Mouse (Mus musculus) lung, adult 2 months (tissue): Measurements from ENCODE around the gene Ntn1. TPM values are rescaled to one million over a fixed set of nuclear protein-coding genes. Genes with fewer than 3 reads are reported as not detected.

Experiments
- DNase-seq: peaks from one replicate; pipeline ENCODE4 v3.0.0; 2022
- H3K4me1 ChIP-seq: fragments of 200-500 bp; 2 replicates; pipeline ENCODE4 v1.6.1; 2011; ENCODE audit warnings: low read length; ENCODE audit not compliant: control insufficient read depth, insufficient read depth
- H3K4me3 ChIP-seq: fragments of 200-500 bp; replicated peaks from 2 replicates; pipeline ENCODE3; 2011; ENCODE audit warnings: low read depth, mild to moderate bottlenecking, control low read depth, low read length; ENCODE audit errors: extremely low read depth
- CTCF ChIP-seq: fragments of 200-500 bp; IDR thresholded peaks from 2 replicates; pipeline ENCODE4 v1.5.1; 2011; ENCODE audit warnings: mild to moderate bottlenecking, low read length, control low read depth; ENCODE audit not compliant: insufficient read depth
- POLR2A ChIP-seq: fragments of 200-500 bp; IDR thresholded peaks from 2 replicates; pipeline ENCODE4 v1.6.1; 2011; ENCODE audit warnings: low read depth, mild to moderate bottlenecking, control low read depth, low read length, borderline replicate concordance; ENCODE audit errors: extremely low read depth
- WGBS: fragments of 180-500 bp; shearing (Covaris S2); methylation state at CpG from one replicate; pipeline ENCODE4 v1.1.7; 2018; 5-methylcytosine and 5-hydroxymethylcytosine counted together
- polyA plus RNA-seq: library from polyadenylated mRNA; depleted of rRNA; stranded (reverse); fragments of >200 nt; gene quantifications from 2 replicates; pipeline ENCODE4 v1.2.3, GENCODE M21; 2012

Ntn1 gene
- polyA plus RNA-seq, 1 experiment, result 58.8 TPM

DNA sequence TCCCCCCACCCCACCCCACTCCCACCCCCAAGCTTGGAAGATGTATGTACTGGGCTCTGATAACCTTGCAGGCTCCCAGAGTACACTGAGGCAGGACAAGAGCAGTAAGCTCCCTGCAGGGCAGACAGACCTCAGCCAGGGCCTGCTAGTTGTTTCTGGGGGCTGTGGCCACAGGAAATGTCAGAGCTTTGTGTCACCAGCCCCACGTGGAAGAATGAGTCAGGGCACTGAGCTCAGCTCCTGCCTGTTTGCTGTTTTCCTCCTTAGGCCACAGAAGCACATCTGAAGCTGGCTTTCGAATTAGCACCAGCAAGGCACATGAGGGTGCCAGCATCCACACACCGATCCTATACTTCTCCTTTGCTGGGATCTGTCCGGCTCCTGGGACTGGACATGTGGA is 86.8 kb downstream of the Ntn1 start:
- no peak for DNase-seq
- H3K4me1 ChIP-seq, result no peaks in the 10 kb centered on the region
- WGBS, result 57% methylated on average over 4 of the region's 4 CpGs
- H3K4me3 ChIP-seq, result no peak overlapping the region
- TF ChIP-seq POLR2A, result no peak
- TF ChIP-seq CTCF, result no peak

- WGBS, result 51% methylated on average over 7 of the region's 7 CpGs
- no peak for DNase-seq
- Histone ChIP-seq H3K4me3 (no peak overlapping the region), H3K4me1 (no peaks in the 10 kb centered on the region)
- TF ChIP-seq CTCF (no peak), POLR2A (no peak)
Measured at GRCm38 (mm10) chr11:68313065-68313464, 87.6 kb downstream of the Ntn1 start.

- DNase-seq, result no peak
- WGBS, result 63% methylated on average over 10 of the region's 10 CpGs
- H3K4me1 ChIP-seq, result peaks cover 2% of the 10 kb centered on the region; the same call in 1 of the 2 replicates
- no peak for TF ChIP-seq POLR2A
- TF ChIP-seq CTCF, result no peak
- no peak overlapping the region for H3K4me3 ChIP-seq
Measured at GRCm38 (mm10) chr11:68308911-68309580, 91.6 kb downstream of the Ntn1 start.

DNA sequence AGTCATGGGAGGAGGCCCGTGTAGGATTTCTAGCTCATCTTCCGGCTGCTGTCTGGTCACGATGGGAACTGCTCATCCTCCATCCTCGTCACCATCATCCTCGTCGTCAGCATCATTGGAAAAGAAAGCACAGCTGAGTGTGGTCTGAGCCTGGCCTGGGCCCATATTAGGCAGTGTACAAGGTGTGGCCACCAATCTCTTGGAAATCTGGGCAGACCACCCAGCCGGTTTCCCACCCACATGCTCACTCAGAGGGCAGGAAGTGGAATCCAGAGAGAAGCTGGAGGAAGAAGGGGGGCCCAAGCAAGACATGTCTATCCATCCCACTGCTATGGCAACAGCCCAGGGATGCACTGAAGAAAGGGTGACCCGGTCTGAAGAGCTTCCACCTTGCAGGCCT is 94.6 kb downstream of the Ntn1 start:
- peaks cover 6% of the 10 kb centered on the region for H3K4me1 ChIP-seq
- WGBS, result 56% methylated on average over 8 of the region's 8 CpGs
- H3K4me3 ChIP-seq, result no peak overlapping the region
- no peak for DNase-seq
- no peak for TF ChIP-seq CTCF
- TF ChIP-seq POLR2A, result no peak

DNA sequence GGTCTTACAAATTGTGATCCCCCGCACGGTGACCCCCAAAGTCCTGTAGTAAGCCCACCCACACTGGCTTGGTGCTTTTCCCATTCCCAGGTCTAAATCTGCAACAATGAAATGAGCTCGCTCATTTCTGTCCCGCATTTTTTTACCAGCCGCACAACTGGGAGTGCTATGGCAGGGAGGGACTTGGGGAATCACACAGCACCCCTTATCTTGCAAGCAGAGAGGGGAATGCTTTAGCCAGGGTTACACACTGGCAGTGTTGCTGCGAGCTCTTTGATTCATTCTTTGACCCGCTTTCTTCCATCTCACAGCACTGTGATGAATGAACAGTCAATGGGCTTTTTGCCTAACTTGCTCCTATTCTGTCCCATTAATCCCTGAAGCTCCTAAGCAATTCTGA is 98.3 kb downstream of the Ntn1 start:
- H3K4me3 ChIP-seq, result no peak overlapping the region
- H3K4me1 ChIP-seq, result peaks cover 6% of the 10 kb centered on the region
- TF ChIP-seq POLR2A, result no peak
- no peak for TF ChIP-seq CTCF
- 70% methylated on average over 7 of the region's 7 CpGs for WGBS
- no peak for DNase-seq

GRCm38 (mm10) chr11:68301660-68302059 is 99.0 kb downstream of the Ntn1 start:
- no peak for DNase-seq

DNA sequence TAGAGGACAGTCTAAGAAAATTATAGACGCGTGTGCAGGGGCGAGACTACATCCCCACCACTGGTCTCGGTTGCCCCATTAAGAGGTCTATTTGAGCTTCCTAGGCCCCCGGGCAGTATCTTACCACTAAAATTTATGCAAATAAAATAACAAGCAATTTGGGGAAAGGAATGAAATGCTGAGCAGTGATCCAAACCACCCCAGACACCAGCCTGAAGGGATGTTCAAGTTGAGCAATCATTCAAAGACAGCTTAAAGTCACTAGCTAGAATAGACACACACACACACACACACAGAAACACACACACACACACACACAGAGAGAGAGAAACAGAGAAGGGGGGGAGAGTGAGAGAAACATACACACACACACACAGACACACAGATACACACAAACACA is 105.1 kb downstream of the Ntn1 start:
- Histone ChIP-seq H3K4me3 (no peak overlapping the region), H3K4me1 (no peaks in the 10 kb centered on the region)
- no peak for DNase-seq
- 91% methylated on average over 5 of the region's 5 CpGs for WGBS
- TF ChIP-seq POLR2A, result no peak
- no peak for TF ChIP-seq CTCF

More at GRCm38 (mm10) chr11:68301660-68302059, 99.0 kb downstream of the Ntn1 start:
- no peak overlapping the region for H3K4me3 ChIP-seq
- H3K4me1 ChIP-seq, result peaks cover 6% of the 10 kb centered on the region
- TF ChIP-seq CTCF, result no peak
- no peak for TF ChIP-seq POLR2A
- WGBS, result 72% methylated on average over 4 of the region's 4 CpGs

- 79% methylated on average over 8 of the region's 8 CpGs for WGBS
- no peak for DNase-seq
- TF ChIP-seq POLR2A (no peak), CTCF (no peak)
- Histone ChIP-seq H3K4me1 (peaks cover 10% of the 10 kb centered on the region), H3K4me3 (no peak overlapping the region)
Measured at GRCm38 (mm10) chr11:68290631-68291030, 110.0 kb downstream of the Ntn1 start.

DNA sequence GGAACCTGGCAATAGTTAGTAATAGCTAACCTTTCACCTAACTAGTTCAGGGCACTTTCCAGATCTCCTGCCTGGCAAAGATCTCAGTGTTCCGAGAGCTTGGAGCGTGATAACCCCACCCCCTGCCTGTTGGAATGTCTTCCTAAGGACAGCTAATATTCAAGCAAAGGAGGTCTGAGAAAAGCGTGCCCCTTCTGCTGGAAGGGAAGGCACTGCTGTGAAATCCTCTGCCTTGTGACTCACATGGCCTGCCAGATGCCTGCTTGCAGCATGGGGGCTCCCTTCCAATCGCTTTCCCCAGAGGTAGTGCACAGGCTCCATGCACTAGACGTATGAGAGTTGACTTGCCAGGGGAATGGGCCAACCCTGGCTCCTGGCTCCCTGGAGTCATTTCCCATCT is 113.3 kb downstream of the Ntn1 start:
- H3K4me1 ChIP-seq, result peaks cover 11% of the 10 kb centered on the region
- 66% methylated on average over 5 of the region's 5 CpGs for WGBS
- no peak for TF ChIP-seq CTCF
- TF ChIP-seq POLR2A, result no peak
- DNase-seq, result no peak
- H3K4me3 ChIP-seq, result no peak overlapping the region

GRCm38 (mm10) chr11:68286142-68286808 is 114.3 kb downstream of the Ntn1 start:
- WGBS, result 30% methylated on average over 10 of the region's 10 CpGs
- no peak for DNase-seq
- Histone ChIP-seq H3K4me1 (peaks cover 11% of the 10 kb centered on the region), H3K4me3 (no peak overlapping the region)
- TF ChIP-seq CTCF (no peak), POLR2A (no peak)
